Mouse (Mus musculus) bone marrow macrophage, adult 2 months (primary cell): ENCODE measurements around the gene Mdm2.

Source experiments
- CTCF ChIP-seq: IDR thresholded peaks from 2 replicates; pipeline ENCODE4 v1.5.1; 2012; ENCODE audit warnings: low read depth, mild to moderate bottlenecking, low read length, moderate library complexity
- POLR2A ChIP-seq: IDR thresholded peaks from 2 replicates; pipeline ENCODE4 v1.6.1; 2012; ENCODE audit warnings: mild to moderate bottlenecking, low read depth, low read length, borderline replicate concordance

GRCm38 (mm10) chr10:117730140-117730539 lies 19.6 kb upstream of the Mdm2 start:
- no peak for TF ChIP-seq POLR2A
- no peak for TF ChIP-seq CTCF
